ENCODE assay signal across 8 mouse cellular contexts in genomic region chr12:56611504-56612348, GRCm38 (mm10). TPM values are rescaled to one million over a fixed set of nuclear protein-coding genes. Genes with fewer than 3 reads are reported as not detected.
DNase-seq lines count a peak whose midpoint lies in the region; ATAC-seq lines count a peak whose summit lies in the region.

No protein-coding gene starts in this region.

- H3K27ac ChIP-seq in embryonic facial prominence, embryonic 12.5 days: no peak overlapping the region
- no peak overlapping the region for H3K27ac ChIP-seq in hindbrain, embryonic 13.5 days
- H3K27ac ChIP-seq in midbrain, embryonic 11.5 days (ENCODE audit: low read depth, low read length): no peak overlapping the region

- H3K4me2 ChIP-seq in embryonic facial prominence, embryonic 12.5 days (replicated peaks): peak overlapping the region; percentile 63
- peak overlapping the region; percentile 51 for H3K4me2 ChIP-seq in hindbrain, embryonic 13.5 days
- peak overlapping the region; percentile 33 for H3K4me2 ChIP-seq in midbrain, embryonic 11.5 days

- H3K9me3 ChIP-seq in embryonic facial prominence, embryonic 12.5 days: no peaks in the 10 kb centered on the region
- no peaks in the 10 kb centered on the region for H3K9me3 ChIP-seq in hindbrain, embryonic 13.5 days
- no peaks in the 10 kb centered on the region for H3K9me3 ChIP-seq in midbrain, embryonic 11.5 days (ENCODE audit: control insufficient read depth, low read length)

- ATAC-seq in embryonic facial prominence, embryonic 12.5 days (ENCODE audit: insufficient number of reproducible peaks, insufficient read depth, low FRiP score, low TSS enrichment): no peak
- ATAC-seq in hindbrain, embryonic 13.5 days (ENCODE audit: low FRiP score): peak; percentile 23; the same call in 1 of the 2 replicates
- ATAC-seq in midbrain, embryonic 11.5 days (ENCODE audit: low FRiP score): peak; percentile 33; the same call in 1 of the 2 replicates
- no peak for ATAC-seq in erythroid progenitor cell, adult 5-6 weeks (replicated peaks; ENCODE audit: low FRiP score, poor library complexity, severe bottlenecking)
- no peak for ATAC-seq in erythroblast, adult 5-6 weeks (replicated peaks; ENCODE audit: low FRiP score, poor library complexity, severe bottlenecking)

- H3K9ac ChIP-seq in embryonic facial prominence, embryonic 12.5 days: no peak overlapping the region; the same call in 1 of the 2 replicates
- H3K9ac ChIP-seq in hindbrain, embryonic 13.5 days: no peak overlapping the region
- peak overlapping the region; percentile 39; the same call in 1 of the 2 replicates for H3K9ac ChIP-seq in midbrain, embryonic 11.5 days (ENCODE audit: low read length)

- DNase-seq in ovary, postnatal 36 days (ENCODE audit: low spot score): peak; percentile 9
- no peak for DNase-seq in ovary, postnatal 10 days (ENCODE audit: low spot score)
- peak; percentile 95 for DNase-seq in midbrain, embryonic 11.5 days (ENCODE audit: low spot score, missing footprints)
- DNase-seq in T-cell, adult 2 months (ENCODE audit: low spot score): no peak

- peaks cover 98% of the 10 kb centered on the region for H3K27me3 ChIP-seq in embryonic facial prominence, embryonic 12.5 days
- H3K27me3 ChIP-seq in hindbrain, embryonic 13.5 days: peaks cover 99% of the 10 kb centered on the region
- H3K27me3 ChIP-seq in midbrain, embryonic 11.5 days (ENCODE audit: control insufficient read depth, insufficient read depth, low read length): peaks cover 98% of the 10 kb centered on the region

- H3K4me3 ChIP-seq in embryonic facial prominence, embryonic 12.5 days: peak overlapping the region; percentile 35
- peak overlapping the region; percentile 30 for H3K4me3 ChIP-seq in hindbrain, embryonic 13.5 days
- H3K4me3 ChIP-seq in midbrain, embryonic 11.5 days (ENCODE audit: low read depth, low read length): peak overlapping the region; percentile 30

- peaks cover 14% of the 10 kb centered on the region; the same call in 1 of the 2 replicates for H3K4me1 ChIP-seq in embryonic facial prominence, embryonic 12.5 days
- peaks cover 14% of the 10 kb centered on the region for H3K4me1 ChIP-seq in hindbrain, embryonic 13.5 days (replicated peaks)
- H3K4me1 ChIP-seq in midbrain, embryonic 11.5 days (ENCODE audit: control insufficient read depth, insufficient read depth, low read length): peaks cover 9% of the 10 kb centered on the region

- WGBS in embryonic facial prominence, embryonic 12.5 days: under 1% methylated on average over 56 of the region's 57 CpGs
- under 1% methylated on average over 55 of the region's 57 CpGs for WGBS in hindbrain, embryonic 13.5 days
- under 1% methylated on average over 57 of the region's 57 CpGs for WGBS in midbrain, embryonic 11.5 days

- no peaks in the 10 kb centered on the region for H3K36me3 ChIP-seq in embryonic facial prominence, embryonic 12.5 days
- H3K36me3 ChIP-seq in hindbrain, embryonic 13.5 days: no peaks in the 10 kb centered on the region
- no peaks in the 10 kb centered on the region for H3K36me3 ChIP-seq in midbrain, embryonic 11.5 days (ENCODE audit: control insufficient read depth, insufficient read depth, low read length)

RNA-seq across cellular contexts. Expression of gene Nkx2-9, which starts 1.4 kb away (rescaled TPM):
- not detected in 2 replicates for polyA plus RNA-seq in embryonic facial prominence, embryonic 12.5 days (2016; fragmentation: Nextera tagmentation; extraction: Ambion mirVana)
- 0.31 TPM in 1 of 2 replicates, not detected in the other for polyA plus RNA-seq in hindbrain, embryonic 13.5 days (2015; fragmentation: Nextera tagmentation; extraction: Ambion mirVana)
- 8.5 and 8.8 TPM in 2 replicates for polyA plus RNA-seq in midbrain, embryonic 11.5 days (2014; fragmentation: Nextera tagmentation; extraction: Ambion mirVana)
- total RNA-seq in erythroid progenitor cell, adult 5-6 weeks (2015; ENCODE audit: low replicate concordance): not detected in 2 replicates
- not detected in 2 replicates for total RNA-seq in erythroid progenitor cell, adult 5-6 weeks (2017; ENCODE audit: low replicate concordance)
- not detected in 2 replicates for total RNA-seq in erythroblast, adult 5-6 weeks (2015; ENCODE audit: low replicate concordance)
- not detected in 2 replicates for total RNA-seq in erythroblast, adult 5-6 weeks (2017; ENCODE audit: low replicate concordance)

Comparison
In these comparisons a context has a peak if more than half of its experiments do, and no peak if none do; other contexts are left out.
1. DNase-seq: peak in ovary, postnatal 36 days (single experiment) and midbrain, embryonic 11.5 days (single experiment); none in ovary, postnatal 10 days (single experiment) and T-cell, adult 2 months (single experiment).
2. ATAC-seq: peak in hindbrain, embryonic 13.5 days (single experiment) and midbrain, embryonic 11.5 days (single experiment); none in embryonic facial prominence, embryonic 12.5 days (single experiment), erythroid progenitor cell, adult 5-6 weeks (single experiment) and erythroblast, adult 5-6 weeks (single experiment).
3. Peak in every context shown above with its lines, with median percentiles within 50 percentile points of each other: H3K4me2 ChIP-seq and H3K4me3 ChIP-seq.